Mouse (Mus musculus): ENCODE data around the gene Olfr695. TPM values are rescaled to one million over a fixed set of nuclear protein-coding genes. Genes with fewer than 3 reads are reported as not detected.
"Not testable (repeated sequence)": the region's sequence is repeated elsewhere in the genome, so short reads cannot be mapped to it uniquely, and the experiment has no call there.

The Olfr695 gene
- polyA plus RNA-seq, 1 experiment from 2014 or later, result not detected

- no peak overlapping the region for H3K27ac ChIP-seq (replicated peaks; ENCODE audit: low read depth, low read length)
- H3K36me3 ChIP-seq (ENCODE audit: control insufficient read depth, insufficient read depth, low read length), result no peaks in the 10 kb centered on the region
- H3K4me2 ChIP-seq (ENCODE audit: low read length), result no peak overlapping the region
- WGBS, result 89% methylated on average over 6 of the region's 6 CpGs
- no peaks in the 10 kb centered on the region for H3K9me3 ChIP-seq (ENCODE audit: control insufficient read depth, low read length)
- DNase-seq (no peak), ATAC-seq (ENCODE audit: low FRiP score, low TSS enrichment) (no peak)
- H3K9ac ChIP-seq (replicated peaks; ENCODE audit: low read length), result no peak overlapping the region
- H3K27me3 ChIP-seq (ENCODE audit: control insufficient read depth, insufficient read depth, low read length), result no peaks in the 10 kb centered on the region
- no peak overlapping the region for H3K4me3 ChIP-seq (replicated peaks; ENCODE audit: low read depth, low read length)
- no peaks in the 10 kb centered on the region for H3K4me1 ChIP-seq (ENCODE audit: control insufficient read depth, insufficient read depth, low read length)
Measured at GRCm38 (mm10) chr7:106711463-106711862, 4.7 kb downstream of the Olfr695 start.

GRCm38 (mm10) chr7:106707705-106708104 is 8.5 kb downstream of the Olfr695 start:
- H3K27ac ChIP-seq (replicated peaks; ENCODE audit: low read depth, low read length); H3K4me1 ChIP-seq (ENCODE audit: control insufficient read depth, insufficient read depth, low read length); H3K27me3 ChIP-seq (ENCODE audit: control insufficient read depth, insufficient read depth, low read length); DNase-seq; H3K9me3 ChIP-seq (ENCODE audit: control insufficient read depth, low read length); H3K36me3 ChIP-seq (ENCODE audit: control insufficient read depth, insufficient read depth, low read length); H3K4me2 ChIP-seq (ENCODE audit: low read length); H3K9ac ChIP-seq (replicated peaks; ENCODE audit: low read length); H3K4me3 ChIP-seq (replicated peaks; ENCODE audit: low read depth, low read length); ATAC-seq (ENCODE audit: low FRiP score, low TSS enrichment): not testable (repeated sequence)
- 79% methylated on average over 10 of the region's 10 CpGs for WGBS

GRCm38 (mm10) chr7:106696891-106697290 is 19.3 kb downstream of the Olfr695 start:
- H3K9ac ChIP-seq (replicated peaks; ENCODE audit: low read length), result no peak overlapping the region
- no peak overlapping the region for H3K4me3 ChIP-seq (replicated peaks; ENCODE audit: low read depth, low read length)
- no peaks in the 10 kb centered on the region for H3K9me3 ChIP-seq (ENCODE audit: control insufficient read depth, low read length)
- ATAC-seq (ENCODE audit: low FRiP score, low TSS enrichment) (no peak), DNase-seq (no peak)
- no peaks in the 10 kb centered on the region for H3K4me1 ChIP-seq (ENCODE audit: control insufficient read depth, insufficient read depth, low read length)
- no peak overlapping the region for H3K4me2 ChIP-seq (ENCODE audit: low read length)
- WGBS, result 69% methylated on average over 1 of the region's 1 CpGs
- no peaks in the 10 kb centered on the region for H3K27me3 ChIP-seq (ENCODE audit: control insufficient read depth, insufficient read depth, low read length)
- no peak overlapping the region for H3K27ac ChIP-seq (replicated peaks; ENCODE audit: low read depth, low read length)
- H3K36me3 ChIP-seq (ENCODE audit: control insufficient read depth, insufficient read depth, low read length), result no peaks in the 10 kb centered on the region

- H3K4me3 ChIP-seq (replicated peaks; ENCODE audit: low read depth, low read length), result no peak overlapping the region
- H3K4me2 ChIP-seq (ENCODE audit: low read length), result no peak overlapping the region
- H3K4me1 ChIP-seq (ENCODE audit: control insufficient read depth, insufficient read depth, low read length), result no peaks in the 10 kb centered on the region
- H3K27me3 ChIP-seq (ENCODE audit: control insufficient read depth, insufficient read depth, low read length), result no peaks in the 10 kb centered on the region
- H3K9ac ChIP-seq (replicated peaks; ENCODE audit: low read length), result no peak overlapping the region
- 89% methylated on average over 3 of the region's 3 CpGs for WGBS
- no peaks in the 10 kb centered on the region for H3K9me3 ChIP-seq (ENCODE audit: control insufficient read depth, low read length)
- DNase-seq (no peak), ATAC-seq (ENCODE audit: low FRiP score, low TSS enrichment) (no peak)
- no peaks in the 10 kb centered on the region for H3K36me3 ChIP-seq (ENCODE audit: control insufficient read depth, insufficient read depth, low read length)
- no peak overlapping the region for H3K27ac ChIP-seq (replicated peaks; ENCODE audit: low read depth, low read length)
Measured at GRCm38 (mm10) chr7:106692976-106693375, 23.2 kb downstream of the Olfr695 start.

GRCm38 (mm10) chr7:106691714-106692113 is 24.5 kb downstream of the Olfr695 start, which contains the start of gene Olfr694:
TSS of gene Olfr694 (minus strand) at chr7:106691814.
- no peaks in the 10 kb centered on the region for H3K4me1 ChIP-seq (ENCODE audit: control insufficient read depth, insufficient read depth, low read length)
- no peak for DNase-seq
- WGBS, result 90% methylated on average over 1 of the region's 1 CpGs

GRCm38 (mm10) chr7:106685382-106685781 is 30.8 kb downstream of the Olfr695 start:
- ATAC-seq (ENCODE audit: low FRiP score, low TSS enrichment) (no peak), DNase-seq (no peak)
- WGBS, result 87% methylated on average over 2 of the region's 2 CpGs
- Histone ChIP-seq H3K27ac (replicated peaks; ENCODE audit: low read depth, low read length) (no peak overlapping the region), H3K27me3 (ENCODE audit: control insufficient read depth, insufficient read depth, low read length) (no peaks in the 10 kb centered on the region), H3K4me3 (replicated peaks; ENCODE audit: low read depth, low read length) (no peak overlapping the region), H3K9ac (replicated peaks; ENCODE audit: low read length) (no peak overlapping the region), H3K4me1 (ENCODE audit: control insufficient read depth, insufficient read depth, low read length) (no peaks in the 10 kb centered on the region), H3K4me2 (ENCODE audit: low read length) (no peak overlapping the region), H3K36me3 (ENCODE audit: control insufficient read depth, insufficient read depth, low read length) (no peaks in the 10 kb centered on the region), H3K9me3 (ENCODE audit: control insufficient read depth, low read length) (no peaks in the 10 kb centered on the region)

More at GRCm38 (mm10) chr7:106691714-106692113, 24.5 kb downstream of the Olfr695 start, which contains the start of gene Olfr694:
- Histone ChIP-seq H3K9ac (replicated peaks; ENCODE audit: low read length) (no peak within 1 kb of the TSS), H3K27ac (replicated peaks; ENCODE audit: low read depth, low read length) (no peak within 1 kb of the TSS), H3K4me3 (replicated peaks; ENCODE audit: low read depth, low read length) (no peak within 1 kb of the TSS), H3K36me3 (ENCODE audit: control insufficient read depth, insufficient read depth, low read length) (no peaks in the 10 kb centered on the region), H3K27me3 (ENCODE audit: control insufficient read depth, insufficient read depth, low read length) (no peaks in the 10 kb centered on the region), H3K4me2 (ENCODE audit: low read length) (no peak within 1 kb of the TSS), H3K9me3 (ENCODE audit: control insufficient read depth, low read length) (no peaks in the 10 kb centered on the region)
- ATAC-seq (ENCODE audit: low FRiP score, low TSS enrichment), result no peak

- ATAC-seq (ENCODE audit: low FRiP score, low TSS enrichment) (no peak), DNase-seq (no peak)
- no peaks in the 10 kb centered on the region for H3K4me1 ChIP-seq (ENCODE audit: control insufficient read depth, insufficient read depth, low read length)
- no peaks in the 10 kb centered on the region for H3K9me3 ChIP-seq (ENCODE audit: control insufficient read depth, low read length)
- H3K9ac ChIP-seq (replicated peaks; ENCODE audit: low read length), result no peak within 1 kb of the TSS
- H3K36me3 ChIP-seq (ENCODE audit: control insufficient read depth, insufficient read depth, low read length), result no peaks in the 10 kb centered on the region
- H3K4me3 ChIP-seq (replicated peaks; ENCODE audit: low read depth, low read length), result no peak within 1 kb of the TSS
- no peak within 1 kb of the TSS for H3K27ac ChIP-seq (replicated peaks; ENCODE audit: low read depth, low read length)
- H3K4me2 ChIP-seq (ENCODE audit: low read length), result no peak within 1 kb of the TSS
- no peaks in the 10 kb centered on the region for H3K27me3 ChIP-seq (ENCODE audit: control insufficient read depth, insufficient read depth, low read length)
Measured at GRCm38 (mm10) chr7:106680484-106680883, 35.7 kb downstream of the Olfr695 start, which contains the start of gene Olfr693. TSS of gene Olfr693 (minus strand) at chr7:106680584.

Other genes with a start within 250 kb of the Olfr695 start
- gene Olfr693, start 35.8 kb downstream of the Olfr695 start, polyA plus RNA-seq (2014; fragmentation: Nextera tagmentation; extraction: Ambion mirVana), result not detected in 2 replicates
- gene Olfr694, start 24.6 kb downstream of the Olfr695 start, polyA plus RNA-seq (2014; fragmentation: Nextera tagmentation; extraction: Ambion mirVana), result not detected in 2 replicates
- gene Olfr697, start 26.0 kb upstream of the Olfr695 start, polyA plus RNA-seq (2014; fragmentation: Nextera tagmentation; extraction: Ambion mirVana), result not detected in 2 replicates
- gene Olfr698, start 39.0 kb upstream of the Olfr695 start, polyA plus RNA-seq (2014; fragmentation: Nextera tagmentation; extraction: Ambion mirVana), result not detected in 2 replicates
- not detected in 2 replicates for gene Olfr699, start 76.8 kb upstream of the Olfr695 start, polyA plus RNA-seq (2014; fragmentation: Nextera tagmentation; extraction: Ambion mirVana)
- gene Olfr700, start 92.4 kb upstream of the Olfr695 start, polyA plus RNA-seq (2014; fragmentation: Nextera tagmentation; extraction: Ambion mirVana), result not detected in 2 replicates
- gene Olfr701, start 97.7 kb upstream of the Olfr695 start, polyA plus RNA-seq (2014; fragmentation: Nextera tagmentation; extraction: Ambion mirVana), result not detected in 2 replicates
- gene Olfr702, start 117.5 kb upstream of the Olfr695 start, polyA plus RNA-seq (2014; fragmentation: Nextera tagmentation; extraction: Ambion mirVana), result not detected in 2 replicates
- not detected in 2 replicates for gene Olfr703, start 127.0 kb upstream of the Olfr695 start, polyA plus RNA-seq (2014; fragmentation: Nextera tagmentation; extraction: Ambion mirVana)
- gene Olfr704, start 146.8 kb upstream of the Olfr695 start, polyA plus RNA-seq (2014; fragmentation: Nextera tagmentation; extraction: Ambion mirVana), result not detected in 2 replicates
- gene Olfr705, start 160.5 kb upstream of the Olfr695 start, polyA plus RNA-seq (2014; fragmentation: Nextera tagmentation; extraction: Ambion mirVana), result not detected in 2 replicates
- gene Olfr706, start 171.8 kb upstream of the Olfr695 start, polyA plus RNA-seq (2014; fragmentation: Nextera tagmentation; extraction: Ambion mirVana), result not detected in 2 replicates
- gene Olfr707, start 184.8 kb upstream of the Olfr695 start, polyA plus RNA-seq (2014; fragmentation: Nextera tagmentation; extraction: Ambion mirVana), result not detected in 2 replicates
- not detected in 2 replicates for gene Olfr1532-ps1, start 191.6 kb upstream of the Olfr695 start, polyA plus RNA-seq (2014; fragmentation: Nextera tagmentation; extraction: Ambion mirVana)
- gene Olfr709-ps1, start 215.8 kb upstream of the Olfr695 start, polyA plus RNA-seq (2014; fragmentation: Nextera tagmentation; extraction: Ambion mirVana), result not detected in 2 replicates
- not detected in 2 replicates for gene Olfr710, start 231.9 kb upstream of the Olfr695 start, polyA plus RNA-seq (2014; fragmentation: Nextera tagmentation; extraction: Ambion mirVana)
- gene Olfr6, start 247.5 kb upstream of the Olfr695 start, polyA plus RNA-seq (2014; fragmentation: Nextera tagmentation; extraction: Ambion mirVana), result not detected in 2 replicates